Mouse (Mus musculus) liver, embryonic 11.5 days (tissue): ENCODE results near the gene Lman1l. TPM values are rescaled to one million over a fixed set of nuclear protein-coding genes. Genes with fewer than 3 reads are reported as not detected.

Experiments
- ATAC-seq: fragments of 200-750 bp; cut with Nextera tagmentation; replicated peaks from 2 replicates; pipeline ENCODE4 v1.8.0; 2017; ENCODE audit warnings: moderate number of reproducible peaks, mild to moderate bottlenecking, moderate TSS enrichment, moderate library complexity; ENCODE audit not compliant: low FRiP score
- DNase-seq: peaks from one replicate; pipeline ENCODE4 v3.0.0-alpha.2; 2017; ENCODE audit warnings: low spot score
- H3K27ac ChIP-seq: fragments of 300-500 bp; sonication (generic); 2 replicates; pipeline ENCODE4 v1.5.1; 2014; ENCODE audit warnings: mild to moderate bottlenecking, low read depth, low read length, control low read depth
- H3K27me3 ChIP-seq: fragments of 300-500 bp; sonication (generic); replicated peaks from 2 replicates; pipeline ENCODE4 v1.6.1; 2014; ENCODE audit warnings: low read length, mixed read lengths; ENCODE audit not compliant: control insufficient read depth, insufficient read depth
- H3K36me3 ChIP-seq: fragments of 300-500 bp; sonication (generic); 2 replicates; pipeline ENCODE4 v1.6.1; 2014; ENCODE audit warnings: mild to moderate bottlenecking, low read length, moderate library complexity, mixed read lengths; ENCODE audit not compliant: control insufficient read depth, insufficient read depth
- H3K4me1 ChIP-seq: fragments of 300-500 bp; sonication (generic); replicated peaks from 2 replicates; pipeline ENCODE4 v1.6.1; 2014; ENCODE audit warnings: low read length, mixed read lengths; ENCODE audit not compliant: control insufficient read depth, insufficient read depth
- H3K4me2 ChIP-seq: fragments of 300-500 bp; sonication (generic); 2 replicates; pipeline ENCODE4 v1.6.1; 2014; ENCODE audit warnings: mild to moderate bottlenecking, control low read depth, moderate library complexity
- H3K4me3 ChIP-seq: fragments of 300-500 bp; sonication (generic); 2 replicates; pipeline ENCODE4 v1.5.1; 2014; ENCODE audit warnings: low read depth, low read length, control low read depth
- H3K9ac ChIP-seq: fragments of 300-500 bp; sonication (generic); 2 replicates; pipeline ENCODE4 v1.6.1; 2014; ENCODE audit warnings: low read depth, low read length, control low read depth
- H3K9me3 ChIP-seq: fragments of 300-500 bp; sonication (generic); 2 replicates; pipeline ENCODE4 v1.6.1; 2016; ENCODE audit warnings: low read length, inconsistent platforms, mixed read lengths; ENCODE audit not compliant: control insufficient read depth
- WGBS: fragments of 180-500 bp; shearing (Covaris S2); extraction: QIAGEN DNeasy Blood & Tissue Kit; methylation state at CpG from one replicate; pipeline ENCODE4 v1.1.7; 2014; 5-methylcytosine and 5-hydroxymethylcytosine counted together
- polyA plus RNA-seq: library from polyadenylated mRNA; unstranded; fragments of >200 nt; fragmentation: Nextera tagmentation; extraction: Ambion mirVana; gene quantifications from 2 replicates; pipeline ENCODE4 v1.2.1, GENCODE M21; 2014

Lman1l gene
- polyA plus RNA-seq, 1 experiment from 2014 or later: not detected

DNA sequence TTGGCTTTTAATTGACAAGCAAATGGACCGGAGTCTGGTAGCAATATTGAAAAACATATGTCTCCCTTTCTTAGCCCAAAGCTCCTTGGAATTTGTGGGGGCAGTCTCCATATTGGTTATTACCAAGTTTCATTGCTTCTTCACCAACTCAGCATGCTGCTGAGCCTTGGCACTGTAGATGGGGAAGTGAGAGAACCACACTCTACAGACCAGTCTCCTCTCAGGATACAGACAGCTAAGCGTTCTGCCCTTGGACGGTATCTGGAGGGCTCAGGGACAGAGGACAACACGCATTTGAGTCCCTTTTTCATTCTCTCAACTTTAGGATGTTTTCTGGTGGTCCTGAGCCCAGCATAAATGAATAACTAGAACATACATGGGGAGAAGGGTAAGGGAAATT lies 61.9 kb downstream of the Lman1l start:
- H3K9ac ChIP-seq: no peak overlapping the region
- no peak for DNase-seq
- no peak for ATAC-seq
- no peaks in the 10 kb centered on the region for H3K36me3 ChIP-seq
- no peak overlapping the region for H3K4me3 ChIP-seq
- no peaks in the 10 kb centered on the region for H3K27me3 ChIP-seq
- WGBS: 77% methylated on average over 4 of the region's 4 CpGs
- H3K27ac ChIP-seq: no peak overlapping the region
- H3K4me2 ChIP-seq: no peak overlapping the region
- H3K9me3 ChIP-seq: no peaks in the 10 kb centered on the region
- H3K4me1 ChIP-seq: peaks cover 16% of the 10 kb centered on the region

DNA sequence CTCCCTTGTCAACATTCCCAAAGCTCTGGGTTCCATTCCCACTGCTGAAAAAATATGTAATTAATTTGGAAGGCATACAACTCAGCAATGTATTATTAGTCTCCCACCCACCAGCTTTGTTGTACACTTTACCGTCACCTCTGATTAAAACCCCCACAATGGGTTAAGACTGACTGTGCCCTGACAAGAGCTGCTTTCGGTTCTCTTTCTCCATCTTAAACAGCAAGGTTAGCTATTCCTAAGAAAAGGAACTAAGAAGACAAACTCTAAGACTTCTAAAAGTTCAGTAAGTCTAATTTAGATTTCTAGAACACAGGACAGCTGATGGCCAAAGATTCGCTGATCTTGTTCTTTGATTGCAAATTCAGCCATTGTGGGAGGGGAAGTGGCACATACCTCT lies 63.4 kb downstream of the Lman1l start:
- ATAC-seq (no peak), DNase-seq (no peak)
- H3K9ac ChIP-seq: no peak overlapping the region
- H3K4me1 ChIP-seq: peaks cover 10% of the 10 kb centered on the region
- H3K9me3 ChIP-seq: no peaks in the 10 kb centered on the region
- H3K4me2 ChIP-seq: no peak overlapping the region
- H3K36me3 ChIP-seq: no peaks in the 10 kb centered on the region
- H3K27ac ChIP-seq: no peak overlapping the region
- 71% methylated on average over 3 of the region's 3 CpGs for WGBS
- H3K27me3 ChIP-seq: no peaks in the 10 kb centered on the region
- no peak overlapping the region for H3K4me3 ChIP-seq

Other genes with a start within 250 kb of the Lman1l start
- gene Ppcdc, start 180.7 kb downstream of the Lman1l start, polyA plus RNA-seq: 19.9 and 22.0 TPM in 2 replicates
- gene Scamp5, start 152.7 kb downstream of the Lman1l start, polyA plus RNA-seq: 9.7 and 12.8 TPM in 2 replicates
- gene Rpp25, start 116.7 kb downstream of the Lman1l start, polyA plus RNA-seq: 2.1 and 3.1 TPM in 2 replicates
- 519 and 531 TPM in 2 replicates for gene Cox5a, start 99.5 kb downstream of the Lman1l start, polyA plus RNA-seq
- 14.8 and 15.7 TPM in 2 replicates for gene Fam219b, start 83.2 kb downstream of the Lman1l start, polyA plus RNA-seq
- 25.8 and 28.0 TPM in 2 replicates for gene Mpi, start 68.0 kb downstream of the Lman1l start, polyA plus RNA-seq
- gene Scamp2, start 59.8 kb downstream of the Lman1l start, polyA plus RNA-seq: 47.6 and 50.3 TPM in 2 replicates
- gene Ulk3, start 31.3 kb downstream of the Lman1l start, polyA plus RNA-seq: 8.4 and 11.6 TPM in 2 replicates
- not detected in 2 replicates for gene Cplx3, start 14.5 kb downstream of the Lman1l start, polyA plus RNA-seq
- 45.2 and 47.7 TPM in 2 replicates for gene Csk, start 32.9 kb upstream of the Lman1l start, polyA plus RNA-seq
- gene Cyp1a2, start 62.9 kb upstream of the Lman1l start, polyA plus RNA-seq: not detected in 2 replicates
- gene Cyp1a1, start 67.2 kb upstream of the Lman1l start, polyA plus RNA-seq: 0.66 and 0.92 TPM in 2 replicates
- 22.2 and 23.5 TPM in 2 replicates for gene Edc3, start 87.8 kb upstream of the Lman1l start, polyA plus RNA-seq
- gene Clk3, start 145.1 kb upstream of the Lman1l start, polyA plus RNA-seq: 85.0 and 85.1 TPM in 2 replicates
- gene Arid3b, start 216.0 kb upstream of the Lman1l start, polyA plus RNA-seq: 20.3 and 21.4 TPM in 2 replicates